Mouse (Mus musculus): ENCODE measurements at regions not wholly inside any gene's neighbourhood (a gene's known extent, or its start where the extent isn't known, plus 50 kb on each side); places are given as distances from the start of the nearest gene placed in this dataset.
A peak's percentile ranks its signal among the peaks of the same experiment; 100 is the strongest.

DNA sequence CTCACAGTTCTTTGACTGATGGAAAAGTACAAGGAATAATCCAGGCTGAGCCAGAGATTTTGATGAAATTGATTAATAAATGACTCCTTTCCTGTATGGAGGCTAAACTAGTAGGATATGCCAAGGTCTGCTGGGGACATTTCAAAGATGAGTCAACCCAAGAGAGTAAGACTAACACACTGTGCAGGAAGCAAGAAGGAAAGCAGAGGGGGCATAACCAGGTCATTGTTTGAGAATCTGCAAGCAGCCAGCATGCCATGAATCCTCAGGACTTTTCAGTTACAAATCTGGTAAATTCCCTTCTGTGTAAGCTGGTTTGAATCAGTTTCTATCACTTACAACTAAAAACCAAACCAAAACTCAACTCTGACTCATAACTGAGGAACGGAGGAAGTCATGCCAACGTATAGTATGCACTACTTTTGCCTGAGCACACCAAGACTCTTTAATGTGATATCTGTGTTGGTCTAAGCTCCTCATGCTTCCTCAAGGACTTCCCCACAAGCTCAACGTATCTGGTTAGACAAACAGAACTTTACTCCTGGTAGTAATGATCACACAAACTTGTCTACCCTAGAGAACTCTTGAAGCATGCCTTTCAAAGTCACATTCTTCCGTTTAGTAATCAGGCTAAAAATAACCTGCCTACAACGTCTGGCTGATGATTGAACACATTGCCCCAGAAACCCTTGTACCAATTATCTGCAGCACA, 314.0 kb upstream of the Adamts9 start:
- DNase-seq (ENCODE audit: low read depth, low spot score): no peak

- no peak for DNase-seq (ENCODE audit: low read depth, low spot score)
These were observed 310.5 kb upstream of the Adamts9 start for GRCm38 (mm10) chr6:93253746-93254145.

DNA sequence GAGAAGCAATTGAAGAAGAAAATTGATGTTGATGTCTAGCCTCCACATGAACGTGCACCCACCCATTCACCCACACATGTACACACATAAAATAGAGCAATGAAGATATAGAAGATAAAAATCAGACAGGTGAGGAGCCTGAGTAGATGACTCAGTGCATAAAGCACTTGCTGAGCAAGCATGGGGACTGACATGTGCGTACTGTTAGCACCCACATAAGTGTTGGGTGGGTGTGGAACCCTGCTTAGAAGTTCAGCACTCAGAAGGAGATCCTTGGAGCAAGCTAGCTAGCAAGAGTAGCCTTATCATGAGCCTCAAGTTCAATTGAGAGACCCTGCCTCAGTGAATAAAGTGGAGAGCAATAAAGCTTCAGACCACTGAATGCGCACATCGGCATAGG, 305.7 kb upstream of the Adamts9 start:
- DNase-seq (ENCODE audit: low read depth, low spot score): no peak

GRCm38 (mm10) chr6:93246498-93247242, 303.4 kb upstream of the Adamts9 start:
- no peak for DNase-seq (ENCODE audit: low read depth, low spot score)

DNA sequence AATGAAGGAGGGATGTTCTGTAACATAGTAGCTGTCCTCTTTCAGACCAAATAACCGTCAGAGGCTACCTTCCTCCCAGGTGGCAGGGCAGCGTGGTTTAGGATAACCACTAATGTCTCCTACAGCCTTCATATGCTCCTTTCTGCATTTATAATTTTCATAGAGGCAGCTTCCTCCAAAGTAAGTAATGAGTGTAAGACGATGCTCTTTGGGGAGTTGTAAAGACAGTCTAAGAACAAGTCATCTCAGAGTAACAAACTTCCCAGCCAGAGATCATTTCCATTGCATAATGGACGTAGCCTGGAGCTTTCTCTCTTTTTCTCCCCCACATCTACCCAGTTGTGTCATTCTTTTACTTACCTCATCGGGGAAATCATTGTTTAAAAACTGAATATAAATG, 292.3 kb upstream of the Adamts9 start:
- no peak for DNase-seq (ENCODE audit: low read depth, low spot score)

- no peak for DNase-seq (ENCODE audit: low read depth, low spot score)
These were observed 289.3 kb upstream of the Adamts9 start for GRCm38 (mm10) chr6:93232636-93233035.

DNA sequence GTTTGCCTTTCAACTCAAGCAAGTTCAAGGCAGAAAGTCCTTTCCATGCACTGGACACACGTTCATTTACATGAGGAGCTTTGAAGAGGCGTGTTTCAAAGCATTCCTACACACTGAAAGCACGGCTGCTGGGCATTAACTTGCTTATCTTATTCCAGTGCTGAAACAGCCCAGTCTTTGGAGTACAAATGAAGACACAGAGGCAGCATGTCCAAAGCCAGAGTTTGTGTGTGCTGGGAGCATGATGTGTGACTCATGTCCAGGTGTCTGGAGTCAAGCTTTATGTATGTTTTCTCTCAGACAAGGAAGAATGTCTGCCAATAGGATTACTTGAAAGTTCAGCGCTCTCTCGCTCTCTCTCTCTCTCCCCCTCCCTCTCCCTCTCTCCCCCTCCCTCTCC, 287.2 kb upstream of the Adamts9 start:
- no peak for DNase-seq (ENCODE audit: low read depth, low spot score)

- no peak for DNase-seq (ENCODE audit: low read depth, low spot score)
These were observed 286.0 kb upstream of the Adamts9 start for GRCm38 (mm10) chr6:93229320-93229719.

DNA sequence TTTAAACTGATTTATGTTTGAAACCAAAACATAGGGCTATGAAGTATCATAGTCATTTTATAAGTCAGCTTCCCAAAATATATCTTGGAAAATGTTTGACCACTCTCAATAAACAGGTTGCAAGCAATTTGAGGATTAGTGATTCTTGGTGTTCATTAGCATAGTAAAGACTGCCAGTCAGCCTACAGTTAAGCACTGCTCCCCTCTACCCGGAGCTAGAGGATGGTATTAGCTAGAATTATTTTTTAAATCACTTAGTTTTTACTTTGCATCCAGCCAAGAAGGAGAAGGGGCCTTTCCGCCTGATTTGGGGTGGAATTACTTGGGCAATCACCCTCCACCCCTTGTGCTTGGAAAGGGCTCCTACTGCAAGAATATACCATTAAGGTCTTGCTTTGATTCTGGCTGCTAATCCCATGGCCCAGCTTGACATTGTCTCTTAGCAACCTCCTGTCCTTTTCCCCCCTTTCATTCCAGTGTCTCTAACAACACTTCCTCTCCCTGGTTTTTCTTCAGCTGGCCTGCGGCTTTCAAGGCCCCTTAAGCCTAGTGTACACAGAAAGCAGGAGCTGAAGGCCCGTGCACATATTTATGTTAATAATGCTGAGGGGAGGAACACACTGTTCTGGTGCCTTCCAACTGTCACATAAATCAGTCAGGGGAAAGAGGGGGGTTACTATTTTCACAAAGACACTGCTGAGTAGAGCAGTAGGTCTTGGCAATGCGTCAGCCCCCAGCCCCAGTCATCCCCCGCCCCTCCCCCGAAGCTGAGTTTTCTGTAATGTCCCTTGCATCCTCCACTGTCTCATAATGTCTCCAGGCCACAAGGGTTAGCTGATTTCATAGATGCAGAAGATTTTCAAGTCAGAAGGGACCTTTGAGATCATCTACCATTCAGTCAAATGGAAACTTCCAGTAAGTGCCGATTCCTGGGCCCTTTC, 280.6 kb upstream of the Adamts9 start:
- peak; percentile 29 for DNase-seq (ENCODE audit: low read depth, low spot score)

GRCm38 (mm10) chr6:93218015-93218593, 274.8 kb upstream of the Adamts9 start:
- DNase-seq (ENCODE audit: low read depth, low spot score): no peak

- no peak for DNase-seq (ENCODE audit: low read depth, low spot score)
These were observed 257.6 kb upstream of the Adamts9 start for GRCm38 (mm10) chr6:93200886-93201285.

DNA sequence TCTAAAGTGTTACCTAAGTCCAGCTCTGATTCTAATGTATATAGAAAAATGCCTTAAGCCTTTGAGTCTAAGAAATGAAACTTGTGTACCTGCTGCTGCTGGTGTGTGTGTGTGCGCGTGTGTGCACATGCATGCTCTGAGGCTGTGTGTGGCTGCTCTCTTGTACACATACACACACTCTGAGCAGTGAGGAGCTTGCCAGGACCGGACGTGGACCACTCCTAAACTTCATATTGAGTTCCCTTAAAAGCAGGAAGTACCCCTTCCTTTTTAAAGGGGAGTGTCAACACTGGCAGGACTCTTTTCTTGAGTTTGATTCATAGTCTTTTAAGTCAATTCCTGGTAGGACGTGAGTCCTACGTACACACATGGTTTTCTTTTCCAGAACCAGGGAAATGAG, 251.4 kb upstream of the Adamts9 start:
- DNase-seq (ENCODE audit: low read depth, low spot score): no peak

DNA sequence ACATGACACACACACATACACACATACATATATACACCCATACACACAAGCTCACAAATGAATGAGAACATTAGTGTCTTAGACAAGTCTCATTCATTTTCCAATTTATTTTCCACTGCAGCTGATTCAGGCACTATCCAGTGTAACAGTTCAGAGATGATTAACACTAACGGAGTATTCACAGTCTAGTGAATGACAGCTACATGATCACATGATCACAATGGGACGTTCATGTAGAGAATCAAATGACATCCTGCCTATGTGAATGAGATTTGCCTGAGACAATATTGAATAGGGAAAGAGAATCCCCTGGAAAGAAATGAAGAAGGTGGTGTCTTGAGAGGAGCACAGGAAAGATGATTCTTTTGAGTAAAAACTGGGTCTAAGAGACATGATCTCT, 249.7 kb upstream of the Adamts9 start:
- no peak for DNase-seq (ENCODE audit: low read depth, low spot score)

DNA sequence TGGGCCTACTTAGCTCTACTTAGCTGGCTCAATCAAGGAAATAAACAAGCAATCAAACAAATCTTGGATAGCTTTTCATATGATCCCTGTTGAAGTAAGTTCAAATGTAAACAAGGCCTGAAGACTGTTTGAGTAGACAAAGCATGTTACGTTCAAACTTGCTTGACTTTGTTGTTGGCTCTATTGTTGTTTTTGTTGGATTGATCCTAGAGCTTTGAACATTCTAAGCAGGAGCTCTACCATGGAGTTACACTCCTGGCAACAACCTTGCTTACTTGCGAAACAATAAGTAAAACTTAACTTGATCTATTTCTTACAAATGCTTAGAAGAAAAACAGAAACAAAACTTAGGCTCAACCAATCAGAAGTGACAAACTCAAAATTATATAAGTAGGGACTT, 247.7 kb upstream of the Adamts9 start:
- DNase-seq (ENCODE audit: low read depth, low spot score): no peak

DNA sequence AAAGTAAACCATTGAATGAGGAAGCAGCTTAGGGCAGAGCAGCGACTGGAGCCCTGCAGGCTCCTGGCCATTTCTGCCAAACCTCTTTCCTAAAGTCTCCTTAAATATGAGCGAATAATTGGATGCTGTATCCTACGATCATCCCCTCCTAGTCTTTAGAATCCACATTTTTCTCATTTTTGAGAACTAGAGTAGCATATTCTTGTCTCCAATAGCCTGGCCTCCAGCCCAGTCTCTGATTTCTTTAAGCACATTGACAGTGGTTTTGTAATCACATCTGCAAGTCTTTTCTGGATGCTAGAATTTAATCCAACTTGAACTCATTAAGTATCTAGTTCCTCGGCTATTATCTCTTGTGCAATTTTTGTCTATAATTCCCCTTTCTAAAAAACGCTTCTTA, 225.2 kb upstream of the Adamts9 start:
- no peak for DNase-seq (ENCODE audit: low read depth, low spot score)

DNA sequence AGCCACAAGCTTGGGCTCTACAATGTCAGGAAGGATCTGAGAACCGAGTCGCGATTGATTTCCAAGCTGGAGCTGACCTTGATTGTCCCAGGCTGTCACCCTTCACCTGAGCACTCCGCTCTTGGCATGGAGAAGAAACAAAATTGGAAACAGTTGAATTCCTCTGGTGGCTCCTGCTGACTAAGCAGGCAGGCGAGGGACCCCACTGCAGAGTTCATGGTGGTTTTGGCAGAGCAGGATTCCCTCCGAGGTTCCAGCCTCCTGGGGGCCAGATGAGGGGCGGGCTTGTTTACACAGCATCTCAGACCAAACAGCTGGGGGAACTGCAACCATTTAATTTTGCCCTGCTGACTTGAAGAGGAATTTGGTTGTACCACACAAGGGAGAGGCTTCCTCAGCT, 224.0 kb upstream of the Adamts9 start:
- DNase-seq (ENCODE audit: low read depth, low spot score): no peak

GRCm38 (mm10) chr6:93165942-93166341, 222.7 kb upstream of the Adamts9 start:
- no peak for DNase-seq (ENCODE audit: low read depth, low spot score)

DNA sequence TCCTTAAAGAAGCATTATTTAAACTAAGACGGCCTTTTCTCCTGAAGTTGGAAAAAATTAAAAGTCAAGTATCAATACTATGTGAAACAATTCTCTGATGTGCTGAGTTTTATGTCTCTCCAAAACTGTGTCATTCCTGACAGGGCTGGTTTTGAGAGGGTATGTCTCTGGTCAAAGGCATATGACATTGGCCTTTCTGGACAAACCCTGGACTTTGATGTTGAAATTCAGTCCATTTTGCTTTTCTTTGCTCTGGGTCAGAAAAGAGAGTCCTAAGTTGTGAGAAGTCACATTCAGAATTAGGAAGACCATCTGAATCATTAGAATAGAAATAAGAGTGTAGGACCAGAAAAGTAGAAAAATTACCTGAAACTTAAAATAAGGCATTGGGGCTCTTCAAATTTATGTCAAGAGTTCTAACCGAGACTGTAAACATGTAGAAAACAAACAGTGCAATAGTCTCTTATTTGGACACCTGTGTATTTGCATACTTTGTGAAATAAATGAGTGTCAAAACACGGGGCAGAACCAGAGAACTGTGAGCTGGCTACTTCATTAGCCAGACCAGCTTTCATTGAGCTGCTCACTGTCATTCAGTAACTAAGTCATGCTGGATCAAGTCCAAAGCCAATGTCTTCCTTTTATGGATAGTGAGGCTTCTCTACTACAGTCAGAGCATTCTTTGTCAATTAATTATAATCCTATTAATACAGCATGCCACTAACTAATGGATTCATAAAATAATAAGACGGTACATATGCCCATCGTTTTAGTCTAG, 209.3 kb upstream of the Adamts9 start:
- DNase-seq (ENCODE audit: low read depth, low spot score): no peak

DNA sequence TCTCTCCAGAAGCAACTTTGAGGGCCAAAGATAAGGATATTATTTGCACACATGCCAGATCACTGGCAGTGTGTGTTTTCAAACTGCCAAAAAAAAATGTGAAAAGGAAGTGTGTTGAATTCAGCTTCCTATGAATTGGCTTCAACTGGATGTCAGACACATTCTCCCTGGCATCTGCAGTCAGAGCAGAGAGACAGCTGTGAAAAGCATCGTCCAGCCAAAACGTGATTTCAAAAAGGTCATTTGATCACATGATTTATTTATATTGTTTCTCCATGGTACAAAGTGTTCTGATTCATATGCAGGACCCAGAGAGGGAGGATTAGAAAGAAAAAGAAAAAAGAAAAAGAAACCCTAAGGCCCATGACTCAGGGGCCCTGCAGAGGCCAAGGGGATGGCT, 207.2 kb upstream of the Adamts9 start:
- DNase-seq (ENCODE audit: low read depth, low spot score): no peak

DNA sequence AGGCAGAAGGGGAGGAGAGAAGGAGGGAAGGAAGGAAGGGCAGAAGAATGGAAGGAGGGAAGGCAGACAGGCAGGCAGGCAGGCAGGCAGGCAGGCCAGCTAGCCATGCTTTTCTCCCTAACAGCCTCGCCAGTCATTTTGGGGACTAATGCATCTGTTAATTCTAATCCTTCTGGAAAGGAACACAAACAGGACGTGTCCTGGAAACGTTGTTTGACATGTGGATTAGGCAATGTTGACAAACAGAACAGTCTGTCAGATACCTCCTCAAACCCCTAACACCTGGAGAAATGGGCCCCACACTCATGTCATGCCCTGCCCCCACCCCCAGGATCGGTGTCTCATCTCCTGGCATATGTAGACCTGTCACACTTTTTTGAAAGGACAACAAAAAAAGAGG, 206.7 kb upstream of the Adamts9 start:
- no peak for DNase-seq (ENCODE audit: low read depth, low spot score)

GRCm38 (mm10) chr6:93140331-93140731, 197.0 kb upstream of the Adamts9 start:
- no peak for DNase-seq (ENCODE audit: low read depth, low spot score)

Data from embryo, embryonic 11.5 days (tissue).